Mouse (Mus musculus): ENCODE results near the gene Gm42957. TPM values are rescaled to one million over a fixed set of nuclear protein-coding genes. Genes with fewer than 3 reads are reported as not detected.
"Not testable (repeated sequence)": the region's sequence is repeated elsewhere in the genome, so short reads cannot be mapped to it uniquely, and the experiment has no call there.

The Gm42957 gene
- polyA plus RNA-seq, 2 experiments from 2014 or later, result 0.09 TPM; not detected in 1

- ATAC-seq, result no peak
Observed at GRCm38 (mm10) chr3:96623201-96623600, 12.1 kb upstream of the Gm42957 start.

DNA sequence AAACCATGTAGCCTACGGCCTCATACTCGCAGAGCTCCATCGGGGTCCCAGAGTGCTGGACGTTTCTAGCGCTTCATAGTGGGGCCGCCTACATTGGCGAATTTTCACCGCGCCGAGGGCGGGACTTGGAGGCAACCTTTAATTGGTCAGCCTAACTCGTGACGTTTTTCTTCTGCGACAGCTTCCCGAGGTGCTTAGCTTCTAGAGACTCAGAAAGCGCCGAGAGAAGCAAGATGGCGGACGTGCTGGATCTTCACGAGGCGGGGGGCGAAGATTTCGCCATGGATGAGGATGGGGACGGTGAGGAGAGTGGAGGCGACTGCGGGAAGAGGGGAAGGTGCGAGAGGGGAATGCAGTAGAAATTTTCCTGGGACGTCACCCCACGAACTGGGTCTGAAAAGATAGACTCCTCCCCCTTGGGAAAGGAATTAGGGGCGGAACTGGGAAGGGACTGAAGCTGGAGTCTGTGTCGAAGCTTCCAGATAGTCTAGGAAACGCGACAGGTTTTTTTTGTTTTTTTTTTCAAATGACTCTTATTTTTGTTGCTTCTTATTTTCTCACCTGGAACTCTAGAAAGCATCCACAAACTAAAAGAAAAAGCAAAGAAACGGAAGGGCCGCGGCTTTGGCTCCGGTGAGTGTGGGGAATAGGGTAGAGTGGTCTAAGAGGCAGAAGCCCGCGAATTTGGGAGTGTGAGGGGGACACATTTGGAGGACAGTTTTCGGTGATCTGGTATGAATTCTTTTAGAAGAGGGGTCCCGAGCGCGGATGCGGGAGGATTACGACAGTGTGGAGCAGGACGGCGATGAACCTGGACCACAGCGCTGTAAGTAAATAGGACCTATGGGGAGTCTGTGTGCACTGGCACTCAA is 5.3 kb upstream of the Gm42957 start, which contains the start of gene Rbm8a:
Gene Rbm8a (plus strand): TSS at position 205 of the 872 bp plus-strand sequence.
- peak; percentile 99 for ATAC-seq

DNA sequence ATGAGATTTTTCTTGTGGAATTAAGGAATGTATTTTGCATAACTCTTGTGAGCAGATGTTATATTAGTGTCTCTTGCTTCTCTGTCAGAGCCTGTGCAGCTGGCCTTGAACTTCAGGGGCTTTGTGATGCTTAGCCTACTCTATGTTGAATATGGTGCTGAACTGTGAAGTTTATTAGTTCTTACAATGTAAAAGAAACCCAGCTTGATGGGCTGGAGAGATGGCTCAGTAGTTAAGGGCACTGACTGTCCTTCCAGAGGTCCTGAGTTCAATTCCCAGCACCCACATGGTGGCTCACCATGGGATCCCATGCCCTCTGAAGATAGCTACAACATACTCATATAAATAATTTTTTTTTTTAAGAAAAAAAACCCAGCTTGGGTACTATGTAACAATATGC is 3.2 kb upstream of the Gm42957 start:
- ATAC-seq, result no peak

- no peak for ATAC-seq
Observed at GRCm38 (mm10) chr3:96634015-96634414, 1.3 kb upstream of the Gm42957 start.

- no peak for ATAC-seq
Observed at GRCm38 (mm10) chr3:96635906-96636305, 632 bp downstream of the Gm42957 start.

DNA sequence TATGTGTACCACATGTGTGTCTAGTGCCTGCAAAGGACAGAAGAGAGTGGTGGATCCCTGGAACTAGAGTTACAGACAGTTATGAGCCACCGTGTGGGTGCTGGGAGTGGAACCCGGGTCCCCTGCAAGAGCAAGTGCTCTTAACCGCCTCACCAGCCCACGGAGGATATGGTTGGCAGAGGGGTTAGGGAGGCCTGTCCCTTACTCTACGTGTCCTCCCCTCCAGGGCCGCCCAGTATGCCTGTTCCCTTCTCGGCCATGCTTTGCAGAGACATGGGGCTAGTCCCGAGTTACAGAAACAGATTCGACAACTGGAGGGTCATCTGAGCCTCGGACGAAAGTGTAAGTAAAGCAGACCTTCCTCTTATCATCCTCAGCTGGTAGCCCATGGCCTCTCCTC is 1.2 kb downstream of the Gm42957 start:
- ATAC-seq, result no peak

DNA sequence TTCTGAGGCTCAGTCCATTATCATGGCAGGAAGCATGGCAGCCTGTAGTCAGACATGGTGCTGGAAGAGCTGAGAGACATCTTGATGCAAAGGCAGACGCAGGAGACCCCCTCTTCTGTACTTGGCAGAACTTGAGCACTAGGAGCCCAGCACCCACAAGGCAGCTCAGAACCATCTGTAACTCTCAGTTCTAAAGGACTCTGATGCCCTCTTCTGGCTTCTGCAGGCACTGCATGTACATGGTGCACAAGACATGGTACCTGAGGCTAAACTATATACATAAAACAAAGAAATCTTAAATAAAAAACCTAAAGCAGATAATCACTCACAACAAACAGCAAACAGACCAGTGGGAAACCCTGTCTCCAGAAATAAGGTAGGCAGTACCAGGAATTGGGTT is 3.9 kb downstream of the Gm42957 start:
- no peak for ATAC-seq

DNA sequence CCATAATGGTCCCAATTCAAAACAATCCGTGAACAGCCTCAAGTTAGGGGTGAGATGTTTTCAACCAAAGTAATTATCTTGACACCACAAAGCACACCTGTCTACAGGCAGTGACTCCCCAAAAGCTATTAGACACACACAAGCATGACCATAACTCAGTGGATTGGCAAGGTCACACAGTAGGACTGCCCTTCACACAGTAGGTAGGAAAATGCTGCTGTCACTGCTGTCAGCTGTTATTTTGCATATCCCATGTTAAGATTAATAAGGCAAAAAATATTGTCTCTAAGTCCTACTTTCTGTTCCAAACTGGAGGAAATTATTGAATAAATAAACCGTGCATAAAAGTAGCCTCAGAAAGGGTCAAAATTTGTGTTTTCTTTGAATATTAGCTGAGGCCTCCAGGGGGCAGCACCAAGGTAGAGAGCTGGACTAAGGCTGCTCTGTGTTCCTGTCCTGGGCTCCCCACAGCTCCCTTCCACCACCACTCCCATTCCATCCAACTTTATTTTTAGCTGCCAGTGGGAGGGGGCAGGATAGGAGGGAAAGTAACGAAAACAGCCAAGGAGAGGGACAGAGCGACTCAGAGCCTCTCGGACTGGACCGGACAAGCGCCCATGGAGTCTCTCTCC is 9.9 kb downstream of the Gm42957 start, which contains the start of gene Itga10:
Gene Itga10 (plus strand): TSS at position 567 of the 632 bp plus-strand sequence.
- no peak for ATAC-seq

- ATAC-seq, result no peak
Observed at GRCm38 (mm10) chr3:96647365-96647764, 12.1 kb downstream of the Gm42957 start.

GRCm38 (mm10) chr3:96660901-96661300 is 25.6 kb downstream of the Gm42957 start:
- ATAC-seq, result no peak

DNA sequence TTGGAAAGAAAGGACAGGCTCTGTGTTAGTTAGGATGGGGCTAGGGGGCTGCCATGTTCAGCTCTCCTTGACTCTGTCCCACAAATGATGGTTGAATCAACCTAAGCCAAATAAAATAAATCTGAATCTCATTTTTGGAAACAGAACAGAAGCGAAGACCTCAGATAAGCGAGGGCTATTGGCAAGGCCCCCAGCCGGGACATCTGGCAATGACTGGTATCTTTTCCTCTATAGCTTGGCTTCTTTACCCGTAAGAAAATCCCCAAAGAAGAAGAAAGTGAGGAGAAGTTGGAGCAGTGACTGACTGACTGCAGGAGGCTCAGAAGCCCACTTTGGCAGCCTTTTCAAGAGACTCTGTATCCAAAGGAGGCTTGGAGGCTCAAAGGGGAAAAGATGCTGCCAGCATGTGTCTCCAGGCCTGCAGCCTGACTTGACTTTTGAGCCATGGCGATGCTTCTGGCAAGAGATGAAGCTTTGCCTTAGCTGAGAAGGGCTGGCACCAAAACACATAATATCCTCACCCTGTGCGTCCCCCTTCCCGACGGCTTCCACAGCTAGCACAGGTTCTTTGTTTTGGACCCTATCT is 27.6 kb downstream of the Gm42957 start:
- ATAC-seq, result no peak

DNA sequence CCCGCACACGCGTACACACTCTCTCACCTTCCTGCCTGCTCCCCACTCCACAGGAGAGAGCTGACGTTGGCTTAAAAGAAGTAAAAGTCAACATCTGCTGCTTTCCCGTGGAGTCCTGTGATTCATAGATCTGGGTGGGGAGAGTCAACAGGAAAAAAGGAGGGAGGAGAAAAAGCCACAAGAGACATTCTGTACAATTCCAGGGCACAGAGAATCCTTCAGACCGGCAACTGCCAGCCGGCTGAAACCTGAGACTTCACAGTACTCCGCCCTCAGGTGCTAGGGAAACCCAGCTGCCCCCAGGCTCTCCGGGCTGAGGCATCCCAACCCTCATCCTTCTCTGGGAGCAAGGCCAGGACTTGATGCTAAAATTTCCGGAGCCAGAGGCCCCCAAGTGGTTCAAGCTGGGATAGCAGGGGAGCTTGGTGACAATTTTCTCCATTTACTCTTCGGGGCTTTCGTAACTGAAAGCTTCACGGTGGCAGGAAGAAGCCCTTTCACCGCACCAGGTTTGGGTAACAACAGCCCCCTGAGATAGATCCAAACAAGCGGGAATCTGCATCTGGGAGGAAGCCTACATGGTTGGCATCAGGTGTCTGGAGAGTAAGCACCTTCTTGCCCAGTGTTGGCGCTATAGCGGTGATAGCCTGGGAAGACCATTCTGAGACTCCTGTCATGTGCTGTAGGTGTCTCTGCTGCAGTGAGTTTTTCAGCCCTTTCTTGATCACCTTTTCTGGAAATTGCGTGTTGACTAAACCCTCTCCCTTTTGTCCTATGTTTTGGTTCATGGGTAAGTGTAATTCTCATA is 28.4 kb downstream of the Gm42957 start:
- ATAC-seq, result peak; percentile 36

DNA sequence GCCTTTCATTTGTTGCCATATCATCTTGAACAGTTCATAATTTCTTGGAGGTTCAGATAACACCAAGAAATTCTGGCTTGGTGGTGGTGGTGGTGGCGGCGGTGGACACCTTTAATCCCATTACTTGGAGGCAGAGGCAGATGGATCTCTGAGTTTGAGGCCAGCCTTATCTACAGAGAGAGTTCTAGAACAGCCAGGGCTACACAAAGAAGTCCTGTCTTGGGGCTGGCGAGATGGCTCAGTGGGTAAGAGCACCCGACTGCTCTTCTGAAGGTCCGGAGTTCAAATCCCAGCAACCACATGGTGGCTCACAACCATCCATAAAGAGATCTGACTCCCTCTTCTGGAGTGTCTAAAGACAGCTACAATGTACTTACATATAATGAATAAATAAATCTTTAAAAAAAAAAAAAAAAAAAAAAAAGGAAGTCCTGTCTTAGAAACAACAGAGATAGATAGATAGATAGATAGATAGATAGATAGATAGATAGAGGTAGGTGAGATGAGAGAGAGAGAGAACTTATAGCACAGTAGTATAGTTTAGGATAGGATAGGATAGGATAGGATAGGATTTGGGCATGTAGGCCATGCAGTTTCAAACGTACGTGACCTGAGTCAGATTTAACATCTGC is 30.6 kb downstream of the Gm42957 start:
- not testable (repeated sequence) for ATAC-seq

DNA sequence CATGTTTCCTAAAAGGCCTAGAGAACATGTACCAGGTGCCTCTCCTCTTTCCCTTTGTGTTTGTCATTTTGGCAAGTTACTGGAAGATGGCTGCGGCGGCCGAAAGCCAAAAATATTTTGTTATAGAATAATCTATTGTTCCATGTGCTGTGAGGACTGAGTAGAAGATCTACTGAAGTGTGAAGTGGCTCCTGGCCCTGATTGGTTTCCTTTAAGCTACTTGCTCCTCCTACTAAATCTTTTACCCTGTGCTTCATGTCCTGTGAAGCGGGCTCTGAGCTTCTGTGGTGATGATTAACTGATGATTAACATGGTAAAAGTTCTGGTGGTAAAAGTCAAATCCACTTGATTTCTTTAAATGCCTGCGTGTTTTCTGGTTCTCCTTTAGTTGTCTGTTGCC is 31.6 kb downstream of the Gm42957 start:
- no peak for ATAC-seq

GRCm38 (mm10) chr3:96667316-96667715 is 32.0 kb downstream of the Gm42957 start:
- ATAC-seq, result no peak

DNA sequence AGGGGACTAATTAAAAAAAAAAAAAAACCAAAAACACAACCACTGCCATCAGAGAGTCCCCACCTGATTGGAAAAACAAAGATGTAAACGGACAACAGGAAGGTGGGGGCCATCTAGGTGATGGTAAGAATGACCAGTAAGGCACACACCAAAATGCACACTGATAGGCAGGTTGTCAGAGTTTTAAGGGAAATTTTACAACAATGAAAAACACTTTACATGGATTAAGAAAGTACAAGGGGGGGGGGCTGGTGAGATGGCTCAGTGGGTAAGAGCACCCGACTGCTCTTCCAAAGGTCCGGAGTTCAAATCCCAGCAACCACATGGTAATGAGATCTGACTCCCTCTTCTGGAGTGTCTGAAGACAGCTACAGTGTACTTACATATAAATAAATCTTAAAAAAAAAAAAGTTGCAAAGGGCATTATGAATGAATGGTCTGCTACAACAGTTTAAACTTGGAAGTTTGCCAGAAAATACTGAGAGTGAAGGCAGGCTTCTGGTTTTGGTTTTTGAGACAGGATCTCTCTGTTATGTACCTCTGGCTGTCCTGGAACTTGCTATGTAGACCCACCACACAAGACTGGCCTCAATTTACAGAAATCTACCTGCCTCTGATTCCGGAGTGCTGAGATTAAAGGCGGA is 33.3 kb downstream of the Gm42957 start:
- no peak for ATAC-seq

- peak; percentile 96 for ATAC-seq
Observed at GRCm38 (mm10) chr3:96669727-96670468, 34.6 kb downstream of the Gm42957 start, which contains the start of gene Ankrd35. Gene Ankrd35, plus strand, starts transcription at chr3:96670131.

- ATAC-seq, result no peak
Observed at GRCm38 (mm10) chr3:96671519-96671918, 36.2 kb downstream of the Gm42957 start.

- no peak for ATAC-seq
Observed at GRCm38 (mm10) chr3:96673514-96673913, 38.2 kb downstream of the Gm42957 start.

- no peak for ATAC-seq
Observed at GRCm38 (mm10) chr3:96674442-96674841, 39.2 kb downstream of the Gm42957 start.

GRCm38 (mm10) chr3:96675171-96675570 is 39.9 kb downstream of the Gm42957 start:
- ATAC-seq, result peak; percentile 79
